Mouse (Mus musculus): Measurements from ENCODE around the gene Flt3.

The Flt3 gene

DNA sequence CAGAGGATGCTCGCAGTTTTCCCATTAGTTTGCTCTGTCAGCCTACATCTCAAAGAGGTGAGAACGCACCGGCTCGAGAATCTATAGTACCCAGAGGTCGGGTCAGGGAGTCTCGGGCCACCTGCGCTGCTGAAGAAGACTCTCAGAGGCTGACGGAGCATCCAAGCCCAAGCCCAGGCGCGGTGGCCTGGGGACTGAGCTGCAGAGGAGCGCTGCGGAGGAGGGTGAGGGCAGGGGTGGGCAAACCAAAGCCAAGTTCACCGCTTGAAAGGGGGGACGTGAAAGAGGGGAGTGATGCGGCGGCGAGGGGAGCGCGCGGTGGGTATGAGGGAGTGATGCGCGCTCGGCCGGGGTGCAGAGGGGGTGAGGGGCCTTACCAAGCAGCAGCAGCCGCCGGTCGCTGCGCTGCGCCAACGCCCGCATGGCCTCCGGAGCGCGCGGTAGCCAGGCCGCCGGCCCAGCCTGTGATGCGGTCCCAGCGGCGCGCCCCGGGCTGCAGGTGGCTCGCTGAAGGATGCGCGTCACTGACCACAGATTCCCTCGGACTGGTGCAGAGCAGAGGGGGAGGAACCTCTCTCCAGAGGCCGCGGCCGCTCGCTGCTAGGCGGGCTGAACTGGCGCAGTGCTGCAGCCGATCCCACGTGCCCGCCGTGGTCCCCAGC, at the start of gene Flt3:
Gene Flt3 (minus strand): TSS at position 647 of the 662 bp plus-strand sequence.
- DNase-seq (ENCODE audit: low spot score in 2 of 2): peak; percentile 27 to 63

DNA sequence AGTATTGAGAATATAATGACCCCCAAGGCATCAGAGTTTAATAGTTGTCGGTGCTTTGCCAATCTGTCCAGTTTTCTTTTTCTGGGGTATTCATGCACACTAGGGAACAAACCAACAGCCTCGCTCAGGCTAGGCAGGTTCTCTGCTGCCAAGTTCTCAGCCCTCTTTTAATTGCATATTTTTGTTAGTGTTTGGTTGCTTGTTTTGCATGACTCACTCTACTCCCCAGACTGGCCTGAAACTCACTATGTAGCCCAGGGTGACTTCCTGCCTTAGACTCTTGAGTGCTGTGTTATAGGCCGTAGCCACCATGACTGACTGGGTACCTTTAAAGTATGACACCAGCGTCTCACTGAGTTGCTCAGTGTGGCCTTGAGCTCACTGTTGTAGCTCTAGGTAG, 48.6 kb upstream of the Flt3 start:
- DNase-seq (ENCODE audit: low spot score in 2 of 2): peak; percentile 33 to 48

DNA sequence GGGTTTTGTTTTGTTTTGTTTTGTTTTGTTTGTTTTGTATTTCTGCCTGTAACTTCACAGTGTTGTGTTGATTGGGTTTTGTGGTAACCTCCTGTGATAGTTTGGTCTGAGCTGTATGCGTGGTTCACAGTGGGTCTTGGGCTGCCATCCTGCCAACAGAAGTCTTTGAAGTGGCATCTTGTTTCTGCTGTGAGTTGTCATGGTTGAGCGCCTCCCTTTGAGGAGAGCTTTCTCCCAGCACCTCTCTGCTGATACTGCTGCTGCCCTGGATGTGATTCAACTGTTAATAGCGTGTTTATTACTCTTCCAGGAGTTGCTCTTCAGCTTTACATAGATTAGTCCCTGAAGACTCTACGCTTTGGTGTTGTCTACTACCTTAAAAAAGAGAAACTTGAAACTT, 48.2 kb upstream of the Flt3 start:
- peak; percentile 45 for DNase-seq (ENCODE audit: low spot score in 2 of 2)

DNA sequence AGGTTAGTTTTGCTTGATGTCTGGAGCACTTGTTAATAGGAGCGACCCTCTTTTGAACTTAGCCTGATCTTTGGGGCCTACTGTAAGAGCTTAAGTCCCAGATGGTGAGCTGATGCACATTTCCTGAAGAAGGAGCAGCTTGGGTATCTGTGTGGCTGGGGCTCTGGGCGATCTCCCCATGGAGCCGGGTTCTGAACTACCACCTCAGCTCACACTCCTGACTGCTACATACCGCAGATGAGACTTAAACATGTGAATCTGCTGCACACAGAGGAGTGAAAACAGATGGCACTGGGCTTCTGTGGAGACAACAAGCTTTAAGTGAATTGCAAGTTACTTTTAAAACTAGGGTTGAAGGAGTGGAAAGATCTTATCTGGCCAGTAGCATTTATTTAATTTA, 45.0 kb upstream of the Flt3 start:
- no peak for DNase-seq (ENCODE audit: low spot score in 2 of 2)

DNA sequence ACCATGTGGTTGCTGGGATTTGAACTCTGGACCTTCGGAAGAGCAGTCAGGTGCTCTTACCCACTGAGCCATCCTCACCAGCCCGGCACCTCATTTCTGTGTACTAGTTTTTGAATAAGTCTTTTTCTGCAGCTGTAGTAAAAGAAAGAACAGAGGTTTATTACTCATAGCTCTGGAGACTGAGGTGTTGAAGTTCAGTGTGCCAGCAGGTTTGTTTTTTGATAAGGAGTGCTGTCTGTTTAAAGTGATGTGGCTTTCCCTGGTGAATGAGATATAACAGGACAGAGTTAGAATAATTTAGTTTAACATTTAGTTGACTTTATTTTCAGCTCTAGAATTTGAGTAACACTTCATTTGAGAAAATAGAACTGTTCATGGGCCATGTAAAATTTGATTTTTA, 44.5 kb upstream of the Flt3 start:
- DNase-seq (ENCODE audit: low spot score in 2 of 2): no peak

DNA sequence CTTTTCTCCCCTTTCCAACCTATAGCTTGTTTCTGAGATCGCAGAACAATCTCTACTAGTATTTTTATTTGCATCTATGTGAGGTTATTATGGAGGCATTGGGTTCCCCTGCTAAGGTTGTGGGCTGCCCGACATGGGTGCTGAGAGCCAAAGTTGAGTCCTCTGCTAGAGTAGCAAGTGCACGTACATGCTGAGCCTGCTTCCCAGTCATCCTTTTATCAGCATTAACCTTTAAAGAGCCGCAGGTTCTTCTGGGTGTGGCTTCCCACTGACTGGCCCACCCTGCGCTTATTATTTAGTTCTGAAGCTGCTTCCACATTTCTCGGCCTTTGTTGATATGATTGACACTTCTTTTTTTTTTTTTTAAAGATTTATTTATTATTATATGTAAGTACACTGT, 44.0 kb upstream of the Flt3 start:
- DNase-seq (ENCODE audit: low spot score in 2 of 2): no peak

DNA sequence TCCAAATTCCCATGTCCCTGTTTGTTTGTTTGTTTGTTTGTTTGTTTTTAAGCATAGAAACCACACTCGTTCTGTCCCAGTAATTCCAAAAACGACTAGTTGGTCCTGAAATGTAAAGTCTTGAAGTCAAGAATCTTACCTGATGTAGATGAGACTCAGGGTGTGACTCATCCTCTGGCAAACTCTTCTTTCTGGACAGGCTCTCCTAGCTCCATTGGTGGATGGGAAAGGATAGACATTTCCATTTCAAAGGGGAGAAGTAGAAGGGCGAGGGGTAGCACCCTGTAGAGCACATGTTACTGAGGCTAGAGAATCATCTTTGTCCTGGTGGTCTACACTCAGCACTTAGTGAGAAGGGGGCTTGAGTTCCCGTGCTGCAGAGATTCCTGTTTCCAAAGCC, 42.5 kb upstream of the Flt3 start:
- no peak for DNase-seq (ENCODE audit: low spot score in 2 of 2)

DNA sequence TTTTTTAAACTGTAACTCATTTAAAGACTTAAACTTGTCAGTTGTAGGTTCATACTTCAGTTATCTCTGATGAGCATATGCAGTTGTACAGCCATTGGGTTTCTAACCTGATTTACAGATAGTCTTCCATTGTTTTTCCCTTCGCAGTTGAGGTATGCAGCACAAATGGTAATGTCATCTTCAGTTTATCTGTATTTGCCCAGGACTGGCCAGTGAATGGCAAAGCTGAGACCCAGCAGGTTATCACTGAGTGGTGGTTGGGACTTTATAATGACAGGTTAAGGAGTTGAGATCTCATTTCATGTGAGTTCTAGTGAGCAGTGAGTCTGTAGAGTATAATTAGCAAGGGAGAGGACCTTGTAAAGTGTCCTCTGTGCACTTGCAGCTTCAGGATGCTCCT, 41.7 kb upstream of the Flt3 start:
- no peak for DNase-seq (ENCODE audit: low spot score in 2 of 2)

DNA sequence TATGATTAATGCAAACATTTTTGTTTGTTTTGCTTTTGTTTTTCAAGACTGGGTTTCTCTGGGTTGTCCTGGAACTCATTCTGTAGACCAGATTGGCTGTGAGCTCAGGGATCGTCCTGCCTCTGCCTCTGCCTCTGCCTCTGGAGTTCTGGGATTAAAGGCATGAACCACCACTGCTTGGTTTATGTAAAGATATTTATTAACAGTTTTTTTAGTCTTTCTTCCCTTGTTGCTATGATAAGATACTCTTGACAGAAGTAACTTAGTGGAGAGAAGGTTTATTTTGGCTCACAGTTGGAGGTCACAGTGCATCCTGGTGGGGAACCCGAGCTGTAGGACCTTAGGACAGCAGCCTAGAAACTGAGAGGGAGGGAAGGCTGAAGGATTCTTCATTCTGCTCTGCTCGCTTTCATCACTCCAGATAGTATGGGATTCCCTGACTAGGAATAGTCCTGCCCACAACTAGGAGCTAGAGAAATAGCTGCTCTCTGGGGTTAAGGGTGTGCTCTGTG, 40.8 kb upstream of the Flt3 start:
- DNase-seq (ENCODE audit: low spot score in 2 of 2): no peak

DNA sequence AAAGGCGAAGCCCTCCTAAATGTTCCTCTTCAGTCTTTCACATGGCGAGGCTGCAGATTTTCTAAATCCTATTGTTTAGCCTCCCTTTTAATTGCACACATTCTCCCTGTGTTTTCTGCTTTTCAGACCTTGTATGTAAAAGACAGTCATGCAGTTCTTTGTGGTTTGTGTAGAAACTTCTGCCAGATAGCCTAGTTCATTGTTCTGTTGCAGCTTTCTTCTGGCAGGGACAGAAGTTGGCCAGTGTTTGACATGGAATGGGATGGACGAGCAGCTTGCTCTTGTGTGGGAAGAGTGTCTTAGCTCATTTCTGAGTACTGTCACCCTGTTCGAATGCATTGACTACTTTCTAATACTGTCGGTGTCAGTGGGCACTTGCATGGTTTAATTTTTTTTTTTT, 36.2 kb upstream of the Flt3 start:
- no peak for DNase-seq (ENCODE audit: low spot score in 2 of 2)

DNA sequence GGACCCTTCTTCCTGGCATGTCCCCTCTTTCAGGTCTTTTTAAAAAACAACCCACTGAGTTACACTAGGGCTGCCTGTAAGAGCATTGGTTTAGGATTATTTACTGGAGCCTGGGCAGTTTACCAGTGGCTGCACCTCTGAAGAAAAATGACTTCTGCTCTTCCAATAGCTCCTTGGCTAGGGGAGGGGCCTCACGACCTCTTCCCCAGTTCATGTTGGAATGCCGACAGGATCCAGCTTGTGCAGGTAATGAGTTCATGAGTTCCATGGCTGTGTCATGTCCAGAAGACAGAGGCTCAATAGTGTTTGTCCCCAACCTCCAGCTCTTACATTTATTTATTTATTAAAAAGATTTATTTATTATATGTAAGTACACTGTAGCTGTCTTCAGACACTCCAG, 35.5 kb upstream of the Flt3 start:
- DNase-seq (ENCODE audit: low spot score in 2 of 2): no peak

DNA sequence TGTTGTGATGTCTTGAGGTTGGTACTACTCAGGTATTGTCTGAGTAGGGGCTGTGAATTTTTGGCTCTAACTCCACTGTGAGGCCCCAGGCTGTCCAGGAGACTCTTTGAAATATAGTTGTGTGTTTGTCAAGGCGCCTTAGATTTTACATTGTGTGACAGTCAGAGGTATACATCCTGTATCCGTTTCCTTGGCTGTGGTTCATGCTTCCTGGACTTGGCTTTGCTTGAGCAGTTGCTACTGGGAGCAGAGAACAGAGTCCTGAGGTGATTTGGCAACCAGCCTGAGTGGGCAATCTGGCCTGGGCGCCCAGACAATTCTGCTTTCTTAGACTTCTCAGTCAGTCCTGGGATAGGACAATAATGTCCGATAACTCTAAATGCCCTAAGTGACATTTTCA, 34.9 kb upstream of the Flt3 start:
- no peak for DNase-seq (ENCODE audit: low spot score in 2 of 2)

DNA sequence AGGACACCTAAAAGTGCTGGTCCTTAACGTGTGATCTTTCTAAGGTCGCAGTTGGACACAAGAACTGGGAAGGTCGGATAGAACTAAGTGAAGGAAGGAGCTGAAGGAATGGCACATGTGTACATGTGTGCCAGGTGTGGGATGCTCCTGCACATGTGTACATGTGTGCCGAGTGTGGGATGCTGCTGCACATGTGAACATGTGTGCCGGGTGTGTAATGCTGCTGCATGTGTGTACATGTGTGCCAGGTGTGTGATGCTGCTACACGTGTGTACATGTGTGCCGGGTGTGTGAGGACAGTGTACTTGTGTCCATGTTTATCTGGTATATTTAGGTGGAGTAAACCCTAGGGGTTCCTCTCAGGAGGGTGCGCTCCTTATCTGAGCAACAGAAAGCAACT, 32.6 kb upstream of the Flt3 start:
- DNase-seq (ENCODE audit: low spot score in 2 of 2): no peak

DNA sequence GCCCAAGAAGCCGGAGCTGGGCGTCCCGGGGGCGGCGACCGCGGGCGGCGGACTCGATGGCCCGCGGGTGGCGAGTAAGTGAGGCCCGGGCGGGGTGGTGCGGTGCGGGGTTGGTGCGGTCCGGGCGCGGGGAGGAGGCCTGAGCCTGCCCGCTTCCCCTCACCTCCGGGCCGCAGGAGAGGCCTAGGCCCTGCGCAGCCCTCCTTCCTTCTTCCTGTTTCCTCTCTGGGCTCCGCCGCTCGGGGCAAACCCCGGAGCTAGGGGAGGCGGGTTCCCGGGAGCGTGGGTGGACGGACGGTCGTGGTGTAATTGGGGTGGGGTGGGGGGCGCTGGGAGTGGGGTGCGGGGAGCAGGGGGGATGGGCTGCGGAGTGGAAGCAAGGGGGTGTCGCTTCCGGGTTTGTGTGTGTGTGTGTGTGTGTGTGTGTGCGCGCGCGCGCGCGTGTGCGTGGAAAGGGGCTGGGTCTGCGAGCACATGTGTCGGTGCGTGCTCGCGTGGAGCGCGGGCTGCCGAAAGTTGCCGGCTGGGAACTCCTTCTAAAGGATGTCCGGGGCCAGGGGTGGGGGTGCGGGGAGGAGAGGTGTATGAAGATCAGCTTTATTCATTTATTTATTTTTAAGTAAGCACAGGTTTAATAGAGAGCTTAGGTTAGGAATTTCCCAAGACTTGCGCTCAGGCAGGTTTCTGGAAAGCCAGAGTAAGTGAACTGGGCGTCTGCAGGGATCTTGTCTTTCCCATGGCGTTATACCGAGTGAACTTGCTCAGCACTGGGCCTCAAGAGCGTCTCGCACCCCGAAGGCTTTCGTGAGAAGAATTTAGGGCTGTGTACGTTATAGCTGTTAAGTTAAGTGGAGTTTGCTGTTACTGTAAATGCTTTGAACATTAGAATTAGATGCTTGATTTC, 30.9 kb upstream of the Flt3 start:
- DNase-seq (ENCODE audit: low spot score in 2 of 2): peak; percentile 64 to 77

DNA sequence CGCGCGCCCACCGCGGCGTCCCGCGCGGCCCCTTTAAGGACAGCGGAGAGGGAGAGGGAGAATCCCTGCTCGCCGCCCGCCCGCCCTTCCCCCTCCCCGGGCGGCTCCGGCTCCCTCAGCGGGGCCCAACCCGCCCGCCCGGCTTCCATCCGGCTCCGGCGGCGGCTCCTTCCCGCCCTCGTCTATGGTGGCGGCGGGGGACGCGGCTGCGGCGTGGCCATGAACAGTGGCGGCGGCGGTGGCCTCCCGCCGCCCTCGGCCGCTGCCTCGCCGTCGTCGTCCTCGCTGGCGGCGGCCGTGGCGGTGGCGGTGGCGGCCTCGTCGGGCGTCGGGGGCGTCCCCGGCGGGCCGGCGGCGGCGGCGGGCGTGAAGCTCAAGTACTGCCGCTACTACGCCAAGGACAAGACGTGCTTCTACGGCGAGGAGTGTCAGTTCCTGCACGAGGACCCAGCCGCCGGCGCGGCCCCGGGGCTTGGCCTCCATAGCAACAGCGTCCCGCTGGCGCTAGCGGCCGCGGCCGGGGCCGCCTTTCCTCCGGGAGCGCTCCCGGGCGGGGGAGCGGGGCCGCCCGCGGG, 30.2 kb upstream of the Flt3 start:
- DNase-seq (ENCODE audit: low spot score in 2 of 2): peak; percentile 30 to 46

DNA sequence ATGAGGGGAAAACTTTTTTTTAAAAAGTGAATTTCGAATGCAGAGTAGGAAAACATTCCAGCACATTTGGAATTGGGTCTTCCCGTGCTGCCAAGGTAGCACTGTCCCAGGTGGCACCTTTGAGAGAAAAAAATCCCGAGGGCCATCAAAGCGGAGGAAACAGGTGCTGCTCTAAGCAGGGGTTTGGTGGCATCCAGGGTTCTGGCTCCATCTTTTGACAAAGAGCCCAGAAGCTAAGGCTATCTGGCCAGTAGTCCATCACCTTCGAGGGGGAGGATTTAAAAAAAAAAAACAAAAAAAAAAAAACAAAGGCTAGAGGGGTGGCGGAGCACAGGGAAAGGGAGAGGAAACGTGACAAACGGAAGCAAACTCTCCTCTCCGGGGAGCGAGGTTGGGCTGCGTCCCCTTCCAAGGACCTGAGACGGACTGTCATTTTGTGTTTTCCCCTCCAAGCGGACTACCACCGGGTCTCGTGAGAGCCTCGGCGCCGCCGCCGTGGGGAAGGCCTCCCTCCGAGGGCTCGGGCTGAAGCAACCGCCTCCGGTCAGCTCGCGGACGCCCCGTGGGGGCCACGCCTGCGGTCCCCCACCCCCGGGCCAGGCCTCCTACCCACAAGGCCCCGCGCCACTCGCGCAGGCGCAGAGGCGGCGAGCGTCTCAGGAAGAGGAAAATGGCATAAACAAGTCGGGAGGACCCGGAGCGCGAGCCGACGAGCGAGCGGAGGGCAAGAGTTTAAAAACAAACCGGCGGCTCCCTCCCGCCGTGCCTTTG, 29.4 kb upstream of the Flt3 start, which contains the start of gene Pan3:
Gene Pan3 (plus strand): TSS at position 627 of the 771 bp plus-strand sequence.
- DNase-seq (ENCODE audit: low spot score in 2 of 2): peak; percentile 90 to 93

DNA sequence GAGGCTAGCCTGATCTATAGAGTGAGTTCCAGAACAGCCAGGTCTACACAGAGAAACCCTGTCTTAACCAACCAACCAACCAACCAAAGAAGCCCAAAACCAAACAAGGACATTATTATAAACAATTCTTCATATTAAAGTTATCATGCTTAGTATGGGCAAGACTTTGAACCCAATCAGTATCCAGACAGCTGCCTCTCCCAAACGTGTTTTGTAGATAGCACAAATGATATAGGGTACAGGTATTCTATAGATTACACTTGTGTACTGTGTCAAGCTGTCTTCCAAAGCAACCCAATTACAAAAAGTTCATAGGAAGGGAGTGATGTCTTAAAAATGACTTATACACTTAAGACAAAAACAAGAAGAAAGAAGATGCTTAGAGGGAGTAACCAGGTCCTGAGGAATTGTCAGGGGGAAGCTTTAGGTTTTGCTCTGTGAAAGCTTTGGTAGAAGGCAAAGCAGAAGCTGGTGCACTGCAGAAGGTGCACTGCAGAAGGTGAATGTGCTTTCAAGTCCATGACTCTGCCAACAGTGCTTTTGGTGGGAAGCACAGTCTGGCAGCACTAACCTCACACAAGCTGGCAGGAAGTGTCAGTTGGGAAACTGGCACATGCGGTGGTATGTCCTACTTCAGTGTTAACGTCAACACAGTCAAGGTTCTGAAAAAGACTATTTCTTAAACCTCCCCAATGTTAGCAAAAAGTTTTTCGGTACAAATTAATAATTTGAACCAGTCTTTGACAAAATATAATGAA, 25.9 kb upstream of the Flt3 start:
- DNase-seq (ENCODE audit: low spot score in 2 of 2): no peak

DNA sequence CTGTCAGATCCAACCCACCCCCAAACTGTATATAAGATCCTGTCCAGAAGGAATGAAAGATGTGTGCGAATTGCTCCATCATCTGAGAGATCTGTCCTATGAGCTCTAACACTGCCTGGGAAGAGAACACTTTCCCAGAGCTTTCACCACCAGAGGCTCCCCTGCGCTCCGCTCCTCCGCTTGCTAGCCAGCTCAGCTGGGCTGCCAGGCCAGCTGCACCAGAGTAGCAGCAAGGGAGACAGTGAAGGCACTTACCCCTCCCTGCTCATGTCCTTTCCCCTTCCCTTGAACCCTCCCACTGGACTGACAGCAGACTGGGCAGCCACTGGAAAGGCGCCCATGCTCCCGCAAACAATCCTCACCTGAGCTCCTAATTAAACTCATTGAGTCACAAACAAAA, 23.3 kb upstream of the Flt3 start:
- DNase-seq (ENCODE audit: low spot score in 2 of 2): no peak

DNA sequence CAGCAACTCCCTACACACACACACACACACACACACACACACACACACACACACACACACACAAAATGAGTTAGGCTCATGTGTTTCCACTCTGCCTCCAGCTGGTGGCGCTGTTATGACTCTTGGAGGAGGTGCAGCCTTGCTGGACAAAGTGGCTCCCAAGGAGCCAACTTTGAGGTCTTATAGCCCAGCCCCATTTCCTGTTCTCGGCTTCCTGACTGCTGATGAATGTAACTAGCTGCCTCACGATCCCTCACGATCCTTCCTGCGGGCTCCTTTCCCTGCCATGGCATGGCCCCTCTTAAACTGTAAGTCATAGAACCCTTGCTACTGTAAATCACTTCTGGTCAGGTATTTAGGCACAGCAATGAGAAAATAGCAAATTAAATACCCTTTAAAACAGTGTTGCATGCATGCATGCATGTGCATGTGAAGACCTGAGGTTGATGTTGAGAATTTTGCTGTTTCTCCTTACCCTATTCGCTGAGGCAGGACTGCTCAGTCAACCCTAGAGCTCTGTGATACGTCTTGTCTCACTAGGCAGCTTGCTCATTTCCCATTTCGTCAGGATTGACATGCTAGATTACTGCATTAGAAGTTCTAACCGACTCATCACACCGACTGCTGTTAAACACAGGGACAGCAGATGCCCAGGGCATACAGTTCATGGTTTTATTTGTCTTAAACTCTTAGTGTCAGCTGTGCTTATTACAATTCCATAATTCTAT, 18.3 kb upstream of the Flt3 start:
- DNase-seq (ENCODE audit: low spot score in 2 of 2): peak; percentile 66 to 73

DNA sequence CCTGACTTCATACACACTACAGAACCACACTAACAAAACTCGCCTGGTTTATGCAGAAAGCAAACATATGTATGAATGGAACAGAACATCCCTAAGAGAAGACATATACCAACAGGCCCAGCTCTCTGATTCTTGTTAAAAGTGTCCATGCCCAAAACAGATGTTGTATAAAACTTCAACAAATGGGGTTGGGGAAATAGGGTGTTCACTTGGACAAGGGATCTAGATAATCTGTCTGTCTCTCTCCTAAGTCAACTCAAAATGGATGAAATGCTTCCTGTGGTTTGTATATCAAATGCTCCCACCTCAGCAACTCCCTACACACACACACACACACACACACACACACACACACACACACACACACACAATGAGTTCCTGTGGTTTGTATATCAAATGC, 17.7 kb upstream of the Flt3 start:
- no peak for DNase-seq (ENCODE audit: low spot score in 2 of 2)

Measured in natural killer cell, adult 2 months (primary cell).